Mouse (Mus musculus) lung, postnatal 0 days (tissue): ENCODE results near the gene Cd4.

Experiments used
- CTCF ChIP-seq: IDR thresholded peaks from 2 replicates; pipeline ENCODE4 v1.5.1; 2016; ENCODE audit warnings: antibody characterized with exemption, mild to moderate bottlenecking
- EP300 ChIP-seq: IDR thresholded peaks from 2 replicates; pipeline ENCODE4 v1.6.1; 2016; ENCODE audit warnings: antibody characterized with exemption, mild to moderate bottlenecking, control low read depth

DNA sequence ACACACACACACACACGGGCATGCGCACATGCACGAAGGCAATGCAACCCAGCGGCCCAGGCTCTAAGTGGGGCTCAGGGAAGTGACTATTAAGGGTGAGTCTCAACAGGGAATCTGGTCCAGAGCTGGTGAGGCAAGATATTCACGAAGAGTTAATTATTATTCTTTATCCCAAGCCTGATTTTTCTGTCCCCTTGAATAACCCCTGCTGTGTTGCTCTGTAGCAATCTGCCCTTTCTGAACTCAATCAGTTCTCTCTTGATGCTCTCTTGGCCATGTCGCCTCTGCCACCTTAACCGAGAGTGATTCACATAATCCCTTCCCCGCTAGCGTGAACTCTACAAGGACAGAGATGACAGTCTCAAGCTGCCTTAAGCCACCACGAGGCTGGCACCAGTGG is 4.7 kb downstream of the Cd4 start:
- no peak for TF ChIP-seq CTCF
- no peak for TF ChIP-seq EP300
